Mouse (Mus musculus): ENCODE measurements around the gene Brpf3. TPM values are rescaled to one million over a fixed set of nuclear protein-coding genes. Genes with fewer than 3 reads are reported as not detected.
"Not testable (repeated sequence)": the region's sequence is repeated elsewhere in the genome, so short reads cannot be mapped to it uniquely, and the experiment has no call there.

Brpf3 gene
- polyA plus RNA-seq, 1 experiment: 71.3 TPM

DNA sequence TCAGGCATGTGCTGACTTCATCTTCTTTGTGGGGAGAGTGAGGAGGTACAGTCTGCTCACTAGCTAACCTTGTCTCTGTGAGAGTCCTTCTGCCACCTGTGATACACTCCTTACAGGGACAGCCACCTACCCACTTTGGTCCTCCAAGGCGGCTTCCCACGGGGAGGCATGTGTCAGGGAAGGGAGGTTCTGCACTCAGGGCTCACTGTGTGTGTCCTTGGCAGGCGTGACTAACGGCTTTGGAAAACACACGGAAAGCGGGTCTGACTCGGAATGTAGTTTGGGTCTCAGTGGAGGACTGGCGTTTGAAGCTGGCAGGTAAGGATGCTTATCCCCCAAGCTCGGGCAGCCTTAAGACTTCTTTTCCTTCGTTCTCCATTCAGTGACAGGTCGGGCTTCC lies 22.9 kb downstream of the Brpf3 start:
- 84% methylated on average over 11 of the region's 11 CpGs for WGBS
- DNase-seq (ENCODE audit: low read depth, low spot score): no peak

GRCm38 (mm10) chr17:28824896-28825295 lies 24.0 kb downstream of the Brpf3 start:
- 53% methylated on average over 6 of the region's 6 CpGs for WGBS
- DNase-seq (ENCODE audit: low read depth, low spot score): no peak

DNA sequence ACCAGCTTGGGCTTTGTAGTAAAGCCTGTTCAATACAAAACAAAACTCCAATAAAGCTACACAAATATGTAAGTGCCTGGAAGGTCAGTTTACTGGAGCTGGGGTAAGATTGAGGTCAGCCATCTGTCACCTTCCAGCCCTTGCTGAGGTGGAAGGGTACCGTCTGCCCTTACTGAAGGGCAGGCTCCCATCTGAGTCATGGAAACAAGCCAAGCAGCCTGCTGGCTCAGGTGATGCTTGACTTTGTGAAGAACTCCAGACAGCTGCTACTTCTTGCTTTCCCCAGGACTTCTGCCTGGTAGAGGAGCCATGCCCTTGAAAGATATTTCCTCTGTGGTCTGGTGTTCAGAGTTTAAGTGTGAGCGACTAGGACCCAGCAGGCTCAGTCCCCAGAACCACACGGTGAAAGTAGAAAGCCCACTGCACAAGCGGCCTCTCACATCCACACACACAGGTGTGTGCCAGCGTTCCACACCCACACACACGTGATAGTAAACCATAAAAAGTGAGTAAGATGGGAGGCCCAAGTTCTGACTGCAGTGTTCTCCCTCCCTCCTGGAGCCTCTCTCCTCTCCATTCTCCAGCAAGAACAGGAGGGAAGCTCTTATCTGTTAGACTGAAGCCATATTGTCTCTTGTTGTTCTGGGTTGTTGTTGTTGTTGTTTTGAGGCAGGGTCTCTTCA lies 24.6 kb downstream of the Brpf3 start:
- DNase-seq (ENCODE audit: low read depth, low spot score): no peak
- WGBS: 39% methylated on average over 6 of the region's 6 CpGs

GRCm38 (mm10) chr17:28827665-28828231 lies 26.9 kb downstream of the Brpf3 start:
- DNase-seq (ENCODE audit: low read depth, low spot score): no peak
- WGBS: 80% methylated on average over 8 of the region's 8 CpGs

DNA sequence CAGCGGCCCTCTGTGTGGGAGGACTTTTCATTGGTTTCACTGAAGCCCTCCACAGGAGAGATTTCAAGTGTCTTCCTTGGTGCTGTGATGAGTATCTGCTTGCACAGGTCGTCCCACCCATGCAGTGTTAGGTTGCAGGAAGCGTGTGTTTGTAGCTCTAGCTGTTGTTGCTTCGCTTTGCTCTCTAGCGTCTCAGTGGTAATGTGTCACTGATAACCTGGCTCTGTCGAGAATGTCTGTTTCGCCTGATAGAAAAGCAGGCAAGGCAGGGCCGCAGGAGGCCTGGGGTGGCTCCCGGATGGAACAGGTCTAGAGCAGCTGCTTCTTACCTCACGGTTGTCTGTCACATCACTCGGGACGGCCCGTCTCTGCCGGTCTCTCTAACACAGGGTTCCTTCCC lies 28.2 kb downstream of the Brpf3 start:
- DNase-seq (ENCODE audit: low read depth, low spot score): no peak
- WGBS: 92% methylated on average over 14 of the region's 14 CpGs

DNA sequence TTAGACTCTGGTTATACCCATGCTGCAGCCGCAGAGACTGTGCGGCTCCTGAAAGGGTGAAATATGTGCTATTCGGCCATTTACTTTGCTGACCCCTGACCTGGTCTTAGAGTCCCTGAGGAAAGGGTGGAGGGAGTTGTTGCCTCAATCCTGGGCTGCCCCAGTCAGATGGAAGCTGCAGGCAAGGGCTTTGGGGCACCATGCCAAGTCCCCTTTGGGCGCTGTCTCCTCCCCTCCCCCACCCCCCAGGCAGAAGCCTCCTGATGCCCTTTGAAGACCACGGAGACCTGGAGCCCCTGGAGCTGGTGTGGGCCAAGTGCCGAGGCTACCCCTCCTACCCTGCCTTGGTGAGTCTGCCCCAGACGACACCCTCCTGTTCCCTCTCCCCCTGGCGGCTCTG lies 30.2 kb downstream of the Brpf3 start:
- 86% methylated on average over 8 of the region's 8 CpGs for WGBS
- DNase-seq (ENCODE audit: low read depth, low spot score): no peak

GRCm38 (mm10) chr17:28832040-28832439 lies 31.1 kb downstream of the Brpf3 start:
- WGBS: 65% methylated on average over 9 of the region's 9 CpGs
- DNase-seq (ENCODE audit: low read depth, low spot score): no peak

GRCm38 (mm10) chr17:28832875-28833274 lies 32.0 kb downstream of the Brpf3 start:
- no peak for DNase-seq (ENCODE audit: low read depth, low spot score)
- 90% methylated on average over 3 of the region's 3 CpGs for WGBS

GRCm38 (mm10) chr17:28834676-28835075 lies 33.8 kb downstream of the Brpf3 start:
- WGBS: 24% methylated on average over 10 of the region's 10 CpGs
- DNase-seq (ENCODE audit: low read depth, low spot score): no peak

- DNase-seq (ENCODE audit: low read depth, low spot score): no peak
Measured at GRCm38 (mm10) chr17:28837840-28838239, 37.0 kb downstream of the Brpf3 start.

DNA sequence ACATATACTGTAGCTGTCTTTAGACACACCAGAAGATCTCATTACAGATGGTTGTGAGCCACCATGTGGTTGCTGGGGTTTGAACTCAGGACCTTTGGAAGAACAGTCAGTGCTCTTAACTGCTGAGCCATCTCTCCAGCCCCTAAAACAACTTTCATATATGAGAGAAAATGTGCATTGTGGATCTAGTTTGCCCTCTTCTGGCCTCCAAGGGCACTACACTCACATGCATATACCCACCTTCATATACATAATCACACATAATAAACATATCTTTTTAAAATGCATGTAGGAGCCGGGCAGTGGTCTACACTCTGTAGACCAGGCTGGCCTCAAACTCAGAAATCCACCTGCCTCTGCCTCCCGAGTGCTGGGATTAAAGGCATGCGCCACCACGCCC lies 41.1 kb downstream of the Brpf3 start:
- not testable (repeated sequence) for DNase-seq (ENCODE audit: low read depth, low spot score)
- WGBS: 98% methylated on average over 4 of the region's 4 CpGs

More at GRCm38 (mm10) chr17:28837840-28838239, 37.0 kb downstream of the Brpf3 start:
- WGBS: 83% methylated on average over 7 of the region's 7 CpGs

DNA sequence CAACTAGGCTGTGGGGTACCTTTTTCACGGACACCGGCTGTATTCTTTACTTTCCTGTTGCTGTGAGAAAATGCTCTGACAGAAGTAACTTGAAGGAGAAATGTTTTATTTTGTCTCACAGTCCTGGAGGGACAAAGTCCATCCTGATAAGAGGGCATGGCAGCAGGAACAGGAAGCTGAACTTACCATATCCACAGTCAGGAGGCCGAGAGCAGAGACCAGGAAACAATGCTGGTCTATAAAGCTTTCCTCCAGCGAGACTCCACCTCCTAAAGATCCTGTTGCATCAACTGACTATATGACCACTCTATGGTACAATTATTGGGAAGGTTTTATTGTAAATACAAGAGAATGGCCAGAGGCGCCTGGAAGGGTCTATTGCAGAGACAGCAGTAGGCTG lies 42.8 kb downstream of the Brpf3 start:
- 26% methylated on average over 5 of the region's 5 CpGs for WGBS
- DNase-seq (ENCODE audit: low read depth, low spot score): no peak

DNA sequence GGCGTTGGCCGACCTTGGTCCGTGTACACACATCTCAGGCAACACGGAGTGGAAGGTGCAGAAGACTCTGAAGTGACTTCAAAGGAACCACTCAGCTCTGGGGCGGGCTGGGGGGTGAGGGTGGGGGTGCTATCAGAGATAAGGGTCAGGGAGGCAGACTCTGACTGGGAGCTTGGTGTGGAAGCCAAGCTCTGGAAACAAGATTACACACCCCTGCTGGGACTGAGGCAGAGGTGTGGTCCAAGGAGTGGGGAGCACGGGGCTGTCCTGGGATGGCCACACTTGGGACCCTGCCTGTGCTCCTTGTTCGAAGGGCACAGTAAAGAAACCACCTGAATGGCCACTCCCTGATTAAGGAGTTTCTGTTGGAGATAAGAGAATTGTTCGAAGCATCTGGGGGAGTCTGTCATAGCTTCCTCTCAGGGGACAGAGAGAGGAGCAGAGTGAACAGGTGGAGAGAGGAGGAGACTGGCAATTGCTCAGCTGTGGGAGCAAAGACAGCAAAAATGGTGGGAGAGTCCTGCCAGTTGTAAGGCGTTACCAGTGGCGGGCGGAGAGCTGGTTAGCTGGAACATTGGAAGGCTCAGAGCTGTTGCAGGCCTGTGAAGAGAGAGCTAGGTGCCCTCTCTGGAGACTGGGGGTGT lies 46.2 kb downstream of the Brpf3 start:
- DNase-seq (ENCODE audit: low read depth, low spot score): no peak
- WGBS: 27% methylated on average over 11 of the region's 11 CpGs

DNA sequence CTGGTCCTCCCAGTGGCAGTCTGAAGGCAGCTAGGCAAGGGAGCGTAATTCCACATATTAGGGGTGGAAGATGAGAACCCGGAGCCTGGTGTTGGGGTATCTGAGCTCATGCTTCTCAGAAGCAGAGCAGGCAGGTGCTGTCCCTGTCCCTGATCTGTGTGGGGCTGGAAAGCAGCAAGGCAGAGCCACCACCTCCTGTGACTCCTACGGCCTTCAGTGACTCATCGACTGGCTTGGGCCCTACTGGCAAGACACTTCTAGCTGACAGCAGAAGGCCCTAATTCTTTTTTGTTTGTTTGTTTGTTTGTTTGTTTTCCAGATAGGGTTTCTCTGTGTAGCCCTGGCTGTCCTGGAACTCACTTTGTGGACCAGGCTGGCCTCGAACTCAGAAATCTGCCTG lies 49.6 kb downstream of the Brpf3 start:
- DNase-seq (ENCODE audit: low read depth, low spot score): no peak
- WGBS: 83% methylated on average over 5 of the region's 5 CpGs

DNA sequence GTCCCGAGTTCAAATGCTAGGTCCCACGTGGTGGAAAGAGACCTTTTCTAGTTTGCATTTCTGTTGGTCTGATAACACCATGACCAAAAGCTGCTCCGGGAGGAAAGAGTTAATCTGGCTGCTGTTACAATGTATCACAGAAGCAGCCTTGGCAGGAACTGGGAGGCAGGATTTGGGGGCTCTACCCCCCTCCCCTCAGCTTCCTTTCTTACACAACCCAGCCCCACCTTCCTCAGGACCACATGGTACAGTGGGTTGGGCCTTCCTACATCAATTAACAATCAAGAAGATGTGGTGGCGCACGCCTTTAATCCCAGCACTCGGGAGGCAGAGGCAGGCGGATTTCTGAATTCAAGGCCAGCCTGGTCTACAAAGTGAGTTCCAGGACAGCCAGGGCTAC lies 53.5 kb downstream of the Brpf3 start:
- WGBS: 86% methylated on average over 7 of the region's 7 CpGs
- no peak for DNase-seq (ENCODE audit: low read depth, low spot score)

DNA sequence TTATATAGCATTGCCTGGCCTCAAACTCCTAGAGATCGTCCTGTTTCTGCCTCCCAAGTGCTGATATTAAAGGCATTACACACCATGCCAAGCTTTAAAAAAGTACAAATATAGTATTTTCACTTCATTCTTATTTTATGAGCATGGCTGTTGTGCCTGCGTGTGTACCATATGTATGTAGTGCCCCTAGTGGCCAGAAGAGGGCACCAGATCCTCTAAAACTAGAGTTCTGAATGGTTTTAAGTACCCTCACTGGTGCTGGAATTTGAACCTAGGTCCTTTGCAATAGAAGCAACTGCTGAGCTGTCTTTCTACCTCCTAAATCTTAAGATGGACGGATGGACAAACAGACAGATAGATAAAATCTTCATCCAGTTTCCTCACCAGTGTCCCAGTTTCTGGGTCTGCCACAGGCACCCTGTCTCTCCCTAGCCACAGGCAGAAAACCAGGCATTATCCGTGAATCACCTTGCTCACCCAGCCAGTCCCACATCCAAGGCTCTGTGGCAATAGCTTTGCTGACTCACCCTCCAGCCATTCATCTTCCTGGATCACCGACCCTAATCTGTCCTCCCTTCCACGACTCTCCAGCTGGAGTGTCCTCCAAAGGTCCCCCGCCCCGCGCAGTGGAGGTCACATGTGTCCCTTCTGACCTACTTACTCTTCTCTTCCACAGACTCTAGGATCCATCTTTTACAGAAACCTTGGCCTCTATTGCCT lies 54.4 kb downstream of the Brpf3 start:
- DNase-seq (ENCODE audit: low read depth, low spot score): no peak

GRCm38 (mm10) chr17:28856030-28856429 lies 55.1 kb downstream of the Brpf3 start:
- DNase-seq (ENCODE audit: low read depth, low spot score): no peak
- 69% methylated on average over 3 of the region's 3 CpGs for WGBS

More for the DNA sequence above, 54.4 kb downstream of the Brpf3 start:
- WGBS: 54% methylated on average over 9 of the region's 9 CpGs

- 52% methylated on average over 12 of the region's 12 CpGs for WGBS
- no peak for DNase-seq (ENCODE audit: low read depth, low spot score)
Measured at GRCm38 (mm10) chr17:28858205-28858604, 57.3 kb downstream of the Brpf3 start, which contains the start of gene Pnpla1. Gene Pnpla1 (plus strand): TSS chr17:28858411.

- 68% methylated on average over 7 of the region's 7 CpGs for WGBS
- DNase-seq (ENCODE audit: low read depth, low spot score): no peak
Measured at GRCm38 (mm10) chr17:28863926-28864325, 63.0 kb downstream of the Brpf3 start.

GRCm38 (mm10) chr17:28864464-28864863 lies 63.6 kb downstream of the Brpf3 start:
- 77% methylated on average over 6 of the region's 6 CpGs for WGBS
- DNase-seq (ENCODE audit: low read depth, low spot score): no peak
